Mouse (Mus musculus) MEL (cell line): ENCODE measurements at regions not wholly inside any gene's neighbourhood (a gene's known extent, or its start where the extent isn't known, plus 50 kb on each side); places are given as distances from the start of the nearest gene placed in this dataset.

ENCODE experiments used
- DNase-seq: peaks from one replicate; pipeline ENCODE4 v3.0.0; 2011; ENCODE audit warnings: low read depth, low spot score
- H3K27ac ChIP-seq: 2 replicates; pipeline ENCODE4 v1.5.1; 2012; ENCODE audit warnings: low read depth, mild to moderate bottlenecking, control low read depth, low read length, moderate library complexity; ENCODE audit not compliant: control insufficient read depth
- H3K27me3 ChIP-seq, 2 experiments: fragments of 150-350 bp in 1 of 2; sonication (generic) in 1 of 2; 2 replicates each; pipeline ENCODE4 v1.6.1; 2012; ENCODE audit warnings: low read length in 2 of 2, mild to moderate bottlenecking in 2 of 2, improper control_type of control experiment in 1 of 2, moderate library complexity in 1 of 2; ENCODE audit not compliant: insufficient read depth in 2 of 2, control insufficient read depth in 1 of 2
- H3K36me3 ChIP-seq, 2 experiments: 2 replicates each; pipeline ENCODE4 v1.6.1; 2012 to 2014; ENCODE audit warnings: low read length in 2 of 2, improper control_type of control experiment in 1 of 2, inconsistent platforms in 1 of 2, mild to moderate bottlenecking in 1 of 2; ENCODE audit not compliant: insufficient read depth in 2 of 2, control insufficient read depth in 1 of 2
- H3K4me1 ChIP-seq, 2 experiments: fragments of 150-350 bp in 1 of 2; sonication (generic) in 1 of 2; 2 replicates each; pipeline ENCODE4 v1.6.1; 2012; ENCODE audit warnings: low read length in 2 of 2, improper control_type of control experiment in 1 of 2, mild to moderate bottlenecking in 1 of 2; ENCODE audit not compliant: insufficient read depth in 2 of 2, control insufficient read depth in 1 of 2
- H3K4me3 ChIP-seq, 2 experiments: fragments of 150-350 bp in 1 of 2; sonication (generic) in 1 of 2; 2 replicates each; pipeline ENCODE4 v1.5.1; 2012; ENCODE audit warnings: low read depth in 2 of 2, low read length in 2 of 2, mild to moderate bottlenecking in 2 of 2, moderate library complexity in 2 of 2, control low read depth in 1 of 2, improper control_type of control experiment in 1 of 2; ENCODE audit not compliant: control insufficient read depth in 1 of 2, insufficient read depth in 1 of 2
- H3K79me2 ChIP-seq: 2 replicates; pipeline ENCODE4 v1.6.1; 2012; ENCODE audit warnings: mild to moderate bottlenecking, low read length, moderate library complexity; ENCODE audit not compliant: control insufficient read depth, poor library complexity, insufficient read depth
- H3K9ac ChIP-seq: 2 replicates; pipeline ENCODE4 v1.6.1; 2012; ENCODE audit warnings: low read depth, mild to moderate bottlenecking, control low read depth, low read length, moderate library complexity; ENCODE audit not compliant: control insufficient read depth, poor library complexity, severe bottlenecking
- H3K9me3 ChIP-seq: fragments of 150-350 bp; sonication (generic); replicated peaks from 2 replicates; pipeline ENCODE4 v1.6.1; 2012; ENCODE audit warnings: mild to moderate bottlenecking, low read length, improper control_type of control experiment, moderate library complexity; ENCODE audit not compliant: insufficient read depth
- BHLHE40 ChIP-seq: IDR thresholded peaks from 2 replicates; pipeline ENCODE4 v1.6.1; 2012; ENCODE audit warnings: low read depth, mild to moderate bottlenecking, inconsistent platforms, low read length, improper control_type of control experiment, borderline replicate concordance
- CHD2 ChIP-seq: IDR thresholded peaks from 2 replicates; pipeline ENCODE4 v1.6.1; 2011; ENCODE audit warnings: low read length, improper control_type of control experiment
- CTCF ChIP-seq, 3 experiments: IDR thresholded peaks in 2 of 3; conservative IDR thresholded peaks in 1 of 3; 2 replicates each; pipeline ENCODE4 v1.5.1; 2011 to 2012; ENCODE audit warnings: low read length in 3 of 3, low read depth in 2 of 3, mild to moderate bottlenecking in 2 of 3, improper control_type of control experiment in 1 of 3, inconsistent platforms in 1 of 3, mixed read lengths in 1 of 3, moderate library complexity in 1 of 3; ENCODE audit not compliant: control insufficient read depth in 1 of 3, insufficient read depth in 1 of 3, poor library complexity in 1 of 3, severe bottlenecking in 1 of 3
- E2F4 ChIP-seq: IDR thresholded peaks from 2 replicates; pipeline ENCODE4 v1.6.1; 2011; ENCODE audit warnings: low read depth, low read length, improper control_type of control experiment, borderline replicate concordance
- ELF1 ChIP-seq: IDR thresholded peaks from 2 replicates; pipeline ENCODE4 v1.6.1; 2014; ENCODE audit warnings: low read depth, mild to moderate bottlenecking, inconsistent platforms, low read length, improper control_type of control experiment, moderate library complexity
- ETS1 ChIP-seq: IDR thresholded peaks from 2 replicates; pipeline ENCODE4 v1.6.1; 2012; ENCODE audit warnings: low read depth, mild to moderate bottlenecking, inconsistent platforms, low read length, improper control_type of control experiment, moderate library complexity
- GATA1 ChIP-seq: IDR thresholded peaks from 2 replicates; pipeline ENCODE4 v1.6.1; 2011; ENCODE audit warnings: low read depth, low read length, improper control_type of control experiment
- HCFC1 ChIP-seq: IDR thresholded peaks from 2 replicates; pipeline ENCODE4 v1.6.1; 2012; ENCODE audit warnings: low read depth, mild to moderate bottlenecking, inconsistent platforms, low read length, improper control_type of control experiment, moderate library complexity
- MAFK ChIP-seq: IDR thresholded peaks from 2 replicates; pipeline ENCODE4 v1.6.1; 2011; ENCODE audit warnings: low read depth, mild to moderate bottlenecking, low read length, improper control_type of control experiment, borderline replicate concordance
- MYB ChIP-seq: IDR thresholded peaks from 2 replicates; pipeline ENCODE4 v1.6.1; 2011; ENCODE audit warnings: mild to moderate bottlenecking, low read depth, low read length, improper control_type of control experiment
- MYC ChIP-seq: IDR thresholded peaks from 2 replicates; pipeline ENCODE4 v1.6.1; 2011; ENCODE audit warnings: low read depth, mild to moderate bottlenecking, low read length, improper control_type of control experiment, moderate library complexity
- NRF1 ChIP-seq: IDR thresholded peaks from 2 replicates; pipeline ENCODE4 v1.6.1; 2014; ENCODE audit warnings: low read depth, mild to moderate bottlenecking, inconsistent platforms, low read length, improper control_type of control experiment, moderate library complexity; ENCODE audit not compliant: poor library complexity, insufficient read depth, severe bottlenecking
- POLR2A ChIP-seq, 2 experiments: IDR thresholded peaks; 2 replicates each; pipeline ENCODE4 v1.6.1; 2011 to 2012; ENCODE audit warnings: low read length in 2 of 2, mild to moderate bottlenecking in 2 of 2, control low read depth in 1 of 2, improper control_type of control experiment in 1 of 2, low read depth in 1 of 2, moderate library complexity in 1 of 2; ENCODE audit not compliant: control insufficient read depth in 1 of 2, insufficient read depth in 1 of 2, poor library complexity in 1 of 2
- POLR2AphosphoS2 ChIP-seq: IDR thresholded peaks from 2 replicates; pipeline ENCODE4 v1.6.1; 2011; ENCODE audit warnings: low read length, improper control_type of control experiment
- POLR2AphosphoS5 ChIP-seq: IDR thresholded peaks from 2 replicates; pipeline ENCODE4 v1.6.1; 2012; ENCODE audit warnings: low read depth, borderline replicate concordance, mild to moderate bottlenecking, inconsistent platforms, low read length, moderate library complexity, mixed read lengths
- RAD21 ChIP-seq: IDR thresholded peaks from 2 replicates; pipeline ENCODE4 v1.6.1; 2011; ENCODE audit warnings: mild to moderate bottlenecking, low read depth, low read length, improper control_type of control experiment
- SIN3A ChIP-seq: IDR thresholded peaks from 2 replicates; pipeline ENCODE4 v1.6.1; 2012; ENCODE audit warnings: low read length, improper control_type of control experiment, inconsistent platforms
- SMC3 ChIP-seq: IDR thresholded peaks from 2 replicates; pipeline ENCODE4 v1.6.1; 2011; ENCODE audit warnings: low read depth, low read length, improper control_type of control experiment
- TBP ChIP-seq: IDR thresholded peaks from 2 replicates; pipeline ENCODE4 v1.8.0; 2011; ENCODE audit warnings: low read depth, low read length, improper control_type of control experiment
- TCF12 ChIP-seq: IDR thresholded peaks from 2 replicates; pipeline ENCODE4 v1.6.1; 2014; ENCODE audit warnings: low read depth, mild to moderate bottlenecking, inconsistent platforms, low read length, improper control_type of control experiment, moderate library complexity
- USF1 ChIP-seq: IDR thresholded peaks from 2 replicates; pipeline ENCODE4 v1.6.1; 2014; ENCODE audit warnings: low read depth, mild to moderate bottlenecking, inconsistent platforms, low read length, improper control_type of control experiment, moderate library complexity
- USF2 ChIP-seq, 2 experiments: IDR thresholded peaks; 2 replicates each; pipeline ENCODE4 v1.6.1; 2011 to 2012; ENCODE audit warnings: improper control_type of control experiment in 2 of 2, low read length in 2 of 2, borderline replicate concordance in 1 of 2, inconsistent platforms in 1 of 2, low read depth in 1 of 2, mild to moderate bottlenecking in 1 of 2; ENCODE audit not compliant: insufficient read depth in 1 of 2
- ZC3H11A ChIP-seq: IDR thresholded peaks from 2 replicates; pipeline ENCODE4 v1.6.1; 2012; ENCODE audit warnings: low read depth, mild to moderate bottlenecking, inconsistent platforms, low read length, improper control_type of control experiment
- ZNF384 ChIP-seq: IDR thresholded peaks from 2 replicates; pipeline ENCODE4 v1.6.1; 2012; ENCODE audit warnings: low read depth, mild to moderate bottlenecking, inconsistent platforms, low read length, improper control_type of control experiment

- Histone ChIP-seq H3K79me2 (no peaks in the 10 kb centered on the region), H3K9me3 (no peaks in the 10 kb centered on the region), H3K4me1 (no peaks in the 10 kb centered on the region), H3K9ac (no peak overlapping the region), H3K36me3 (no peaks in the 10 kb centered on the region), H3K4me3 (no peak overlapping the region), H3K27ac (no peak overlapping the region), H3K27me3 (no peaks in the 10 kb centered on the region)
- DNase-seq: no peak
- no peak for TF ChIP-seq SIN3A
- TF ChIP-seq TCF12: no peak
- no peak for TF ChIP-seq SMC3
- no peak for TF ChIP-seq E2F4
- TF ChIP-seq TBP: no peak
- TF ChIP-seq POLR2A (IDR thresholded peaks at IDR 0.05; ENCODE audit: control insufficient read depth in 1 of 2, insufficient read depth in 1 of 2, low read depth in 1 of 2, low read length in 2 of 2, poor library complexity in 1 of 2): no peak
- TF ChIP-seq MYB: no peak
- no peak for TF ChIP-seq ZNF384
- TF ChIP-seq NRF1: no peak
- no peak for TF ChIP-seq MAFK
- no peak for TF ChIP-seq MYC
- no peak for TF ChIP-seq BHLHE40
- no peak for TF ChIP-seq CHD2
- TF ChIP-seq RAD21: no peak
Observed at GRCm38 (mm10) chr11:109088488-109089252, 55.5 kb downstream of the E030025P04Rik start.

DNA sequence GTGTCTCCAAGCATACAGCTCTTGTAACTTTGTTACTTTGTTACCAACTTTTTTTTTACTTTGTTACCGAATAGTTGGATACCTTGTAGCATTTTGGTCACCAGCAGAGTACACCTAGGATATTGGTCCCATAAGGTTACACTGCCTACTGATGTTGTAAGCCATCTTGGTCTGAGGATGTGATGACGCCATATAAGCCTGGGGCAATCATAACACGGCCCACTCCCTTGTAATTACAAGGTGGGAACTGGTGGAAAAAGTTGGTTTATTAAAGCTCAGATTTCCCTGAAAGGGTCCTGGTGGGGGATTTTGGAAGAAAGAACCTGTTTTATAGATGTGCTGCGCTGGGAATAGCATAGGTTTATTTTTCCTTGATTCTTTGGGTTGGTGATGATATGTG, 62.2 kb downstream of the E030025P04Rik start:
- TF ChIP-seq POLR2AphosphoS5 (no peak), ZNF384 (no peak), ZC3H11A (no peak), POLR2AphosphoS2 (no peak), CTCF (IDR thresholded peaks at IDR 0.05 in 2 of 3, conservative IDR thresholded peaks at IDR 0.05 in 1 of 3; ENCODE audit: control insufficient read depth in 1 of 3, insufficient read depth in 1 of 3, low read depth in 2 of 3, low read length in 3 of 3, poor library complexity in 1 of 3, severe bottlenecking in 1 of 3) (no peak), USF1 (no peak), GATA1 (no peak), USF2 (IDR thresholded peaks at IDR 0.05; ENCODE audit: borderline replicate concordance in 1 of 2, insufficient read depth in 1 of 2, low read depth in 1 of 2, low read length in 2 of 2) (no peak), MYB (no peak), HCFC1 (no peak), ETS1 (no peak), POLR2A (IDR thresholded peaks at IDR 0.05; ENCODE audit: control insufficient read depth in 1 of 2, insufficient read depth in 1 of 2, low read depth in 1 of 2, low read length in 2 of 2, poor library complexity in 1 of 2) (no peak), NRF1 (no peak), RAD21 (no peak), ELF1 (no peak)
- Histone ChIP-seq H3K27ac (no peak overlapping the region), H3K9me3 (no peaks in the 10 kb centered on the region), H3K79me2 (no peaks in the 10 kb centered on the region), H3K4me3 (no peak overlapping the region), H3K9ac (no peak overlapping the region), H3K36me3 (no peaks in the 10 kb centered on the region), H3K27me3 (no peaks in the 10 kb centered on the region), H3K4me1 (no peaks in the 10 kb centered on the region)
- no peak for DNase-seq
